Mouse (Mus musculus): ENCODE results near the gene Dcaf11. TPM values are rescaled to one million over a fixed set of nuclear protein-coding genes. Genes with fewer than 3 reads are reported as not detected.

Gene Dcaf11
- 34.1 and 39.6 TPM in 2 replicates for polyA plus RNA-seq (2012; rRNA removed)

DNA sequence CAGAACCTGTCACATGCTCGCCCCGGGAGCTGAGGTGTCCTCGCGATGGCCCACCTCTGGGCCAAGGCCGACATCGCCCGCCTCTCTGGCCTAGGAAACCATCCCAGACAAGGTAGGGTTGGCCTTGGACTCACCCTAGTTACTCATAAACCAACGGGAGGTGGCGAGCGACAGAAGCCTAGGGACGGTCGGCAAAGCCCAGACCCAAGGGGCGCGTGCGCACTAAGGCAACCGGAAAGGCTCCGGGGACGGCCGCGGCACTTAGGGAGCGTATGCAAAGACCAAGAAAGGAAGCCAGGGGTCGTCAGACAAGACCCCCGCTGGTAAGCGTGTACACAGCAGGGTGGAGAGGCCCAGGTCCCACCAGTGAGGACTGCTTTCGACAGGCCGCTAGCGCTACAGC lies at the start of gene Dcaf11:
Gene Dcaf11 (plus strand): TSS at position 208 of the 403 bp plus-strand sequence.

GRCm38 (mm10) chr14:55510125-55510731 lies 49.6 kb upstream of the Dcaf11 start, which contains the start of gene Cpne6:
Gene Cpne6 (plus strand): TSS chr14:55510445.

DNA sequence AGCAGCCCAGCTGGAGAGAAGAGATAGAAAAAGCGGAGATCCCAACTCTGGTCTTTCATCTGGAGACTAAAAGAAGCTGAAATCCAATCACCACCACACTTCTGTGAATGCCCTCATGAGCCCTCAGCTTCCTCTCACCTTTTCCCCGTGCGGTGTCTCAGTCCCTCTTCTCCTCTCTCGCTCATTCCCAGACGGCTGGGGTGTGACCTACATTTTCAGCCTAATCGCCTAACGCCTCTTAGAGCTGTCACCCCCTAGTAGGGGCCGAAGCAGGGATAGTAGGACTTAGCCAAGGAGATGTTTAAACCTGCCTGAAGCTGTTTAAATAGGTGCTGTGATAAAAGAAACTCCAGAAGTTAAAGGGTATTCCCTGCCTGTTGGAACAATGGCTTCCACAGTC lies 35.0 kb upstream of the Dcaf11 start, which contains the start of gene Nrl:
Gene Nrl (minus strand): TSS at position 197 of the 400 bp plus-strand sequence.

DNA sequence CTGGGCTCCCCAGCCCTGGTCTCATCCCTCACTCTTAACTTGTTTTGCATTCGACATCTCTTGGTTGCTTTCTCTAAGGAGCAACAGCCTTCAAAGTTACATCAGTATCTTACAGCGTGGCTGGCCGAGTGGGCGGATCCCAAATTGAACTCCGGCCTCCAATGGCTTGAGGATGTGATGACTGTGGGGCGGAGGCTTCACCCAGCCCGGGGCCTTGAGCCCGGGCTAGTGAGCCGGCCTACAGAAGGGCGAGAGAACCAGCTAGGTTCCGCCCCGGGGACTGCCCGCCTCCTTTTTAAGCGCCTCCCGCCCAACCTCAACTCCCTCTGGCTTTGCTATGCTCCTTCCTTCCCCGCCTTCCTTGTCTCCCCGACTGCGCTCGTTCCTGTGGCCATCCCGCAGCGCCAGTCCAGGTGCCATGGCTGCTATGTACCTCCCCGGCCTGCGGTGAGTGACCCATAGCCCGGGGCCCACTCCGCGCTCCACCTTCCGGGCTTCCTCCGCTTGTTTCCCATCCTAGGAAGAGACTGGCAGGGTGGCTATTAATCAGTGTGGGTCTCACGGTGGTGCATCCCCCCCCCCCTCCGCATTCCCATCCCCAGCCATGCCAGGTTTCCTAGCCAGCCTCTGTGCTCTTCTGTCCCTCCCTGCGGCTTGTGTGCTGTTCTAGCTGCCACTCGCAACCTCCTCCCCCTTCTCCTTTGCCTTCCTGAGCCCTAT lies 19.6 kb upstream of the Dcaf11 start, which contains the start of gene Pck2:
Gene Pck2 (plus strand): TSS at position 200 of the 720 bp plus-strand sequence.

GRCm38 (mm10) chr14:55560202-55561073 lies 632 bp downstream of the Dcaf11 start, which contains the start of gene A730061H03Rik:
Gene A730061H03Rik (minus strand): TSS chr14:55560406.

GRCm38 (mm10) chr14:55575302-55575701 lies 15.5 kb downstream of the Dcaf11 start, which contains the start of gene Fitm1:
Gene Fitm1 (plus strand): TSS chr14:55575617.

GRCm38 (mm10) chr14:55577871-55578667 lies 18.3 kb downstream of the Dcaf11 start, which contains the start of gene Psme1:
Gene Psme1 (plus strand): TSS chr14:55578123.

GRCm38 (mm10) chr14:55584702-55585565 lies 25.1 kb downstream of the Dcaf11 start, which contains the start of gene Emc9:
Gene Emc9 (minus strand): TSS chr14:55585302.

DNA sequence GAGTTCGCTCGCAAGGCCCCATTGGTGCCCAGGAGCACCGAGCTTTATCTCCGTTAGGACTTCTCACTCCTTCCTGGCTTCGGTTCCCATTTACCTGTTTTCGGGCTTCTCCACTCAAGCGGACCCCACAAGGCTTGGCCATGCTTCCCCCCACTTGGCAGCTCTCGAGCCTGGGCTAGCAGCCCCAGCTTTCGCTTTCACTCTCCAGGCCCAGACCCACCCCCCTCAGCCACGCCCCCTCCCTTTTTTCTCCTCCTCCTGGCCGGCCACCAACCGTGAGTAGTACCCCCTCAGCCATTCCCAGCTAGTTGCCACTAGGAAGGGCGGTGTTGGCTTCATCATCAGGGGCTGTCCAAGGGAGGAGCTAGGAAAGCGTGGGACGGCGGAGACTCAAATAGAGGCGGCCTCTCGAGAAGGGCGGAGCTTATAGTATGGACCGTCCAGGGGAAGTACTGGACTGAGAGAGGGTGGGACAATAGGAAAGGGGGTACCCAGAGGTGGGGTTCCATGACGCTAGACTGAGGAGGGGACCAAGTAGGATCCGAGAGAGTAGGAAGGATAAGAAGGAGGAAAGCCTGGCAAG lies 31.0 kb downstream of the Dcaf11 start, which contains the start of gene Psme2:
Gene Psme2 (minus strand): TSS at position 366 of the 583 bp plus-strand sequence.

DNA sequence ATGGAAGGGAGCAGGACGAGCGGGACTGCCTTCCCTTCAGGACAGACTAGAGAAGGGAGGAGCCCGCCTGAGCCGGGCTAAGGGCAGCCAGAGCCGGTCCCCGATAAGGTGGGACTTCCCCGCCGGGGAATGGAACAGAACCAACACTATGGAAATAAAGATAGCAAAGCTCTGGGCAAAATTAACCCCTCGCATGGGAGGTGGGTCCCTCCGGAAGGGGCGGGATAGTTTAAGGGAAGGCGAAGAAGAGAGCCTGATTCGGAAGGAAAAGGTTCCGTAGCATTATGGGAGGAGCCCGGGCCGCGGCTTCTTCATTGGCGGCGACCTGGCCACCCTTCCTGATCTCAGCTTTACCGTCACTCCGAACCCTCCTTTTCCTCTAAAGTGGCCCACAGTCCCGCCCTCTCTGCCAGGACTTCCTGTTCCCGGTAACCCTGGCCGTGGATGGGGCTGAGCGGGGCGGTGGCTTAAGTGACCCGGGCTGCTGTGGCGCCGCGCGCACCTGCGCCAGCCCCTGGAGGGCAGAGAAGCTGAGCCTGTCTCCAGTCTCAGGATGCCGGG lies 31.6 kb downstream of the Dcaf11 start, which contains the start of gene Rnf31:
Gene Rnf31 (plus strand): TSS at position 378 of the 561 bp plus-strand sequence.

GRCm38 (mm10) chr14:55603271-55603632 lies 43.4 kb downstream of the Dcaf11 start, which contains the start of gene Irf9:
Gene Irf9 (plus strand): TSS chr14:55603571.

DNA sequence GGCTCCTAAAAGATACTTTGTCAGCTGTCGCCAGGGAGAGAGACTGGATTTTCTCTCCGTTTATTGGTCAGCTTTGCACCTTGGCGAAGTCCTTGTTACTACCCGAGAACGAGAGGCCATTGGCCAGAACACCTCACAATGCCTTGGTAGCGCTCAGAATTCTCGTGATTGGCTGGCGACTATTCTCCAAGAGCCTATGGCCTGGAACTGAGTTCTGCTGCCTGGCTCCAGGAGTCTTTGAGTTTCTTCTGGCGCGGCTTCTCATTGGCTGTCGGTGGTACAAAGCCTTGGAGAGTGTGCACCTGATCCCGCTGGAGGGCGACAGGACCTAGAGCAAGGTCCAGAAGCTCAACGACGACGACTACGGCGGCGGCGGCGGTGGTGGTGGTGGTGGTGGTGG lies 58.0 kb downstream of the Dcaf11 start, which contains the start of gene Rec8:
Gene Rec8 (plus strand): TSS at position 216 of the 400 bp plus-strand sequence.

Other genes with a start within 250 kb of the Dcaf11 start
- gene Dhrs4, start 81.2 kb upstream of the Dcaf11 start, polyA plus RNA-seq (2012; rRNA removed): 9.0 and 9.5 TPM in 2 replicates
- 0.84 and 1.7 TPM in 2 replicates for gene Carmil3, start 69.4 kb upstream of the Dcaf11 start, polyA plus RNA-seq (2012; rRNA removed)
- gene Cpne6, start 49.6 kb upstream of the Dcaf11 start, polyA plus RNA-seq (2012; rRNA removed): 0.02 and 0.04 TPM in 2 replicates
- not detected in 2 replicates for gene Nrl, start 35.0 kb upstream of the Dcaf11 start, polyA plus RNA-seq (2012; rRNA removed)
- 9.6 and 12.0 TPM in 2 replicates for gene Pck2, start 19.7 kb upstream of the Dcaf11 start, polyA plus RNA-seq (2012; rRNA removed)
- 0.36 and 0.43 TPM in 2 replicates for gene A730061H03Rik, start 400 bp downstream of the Dcaf11 start, polyA plus RNA-seq (2012; rRNA removed)
- 5.4 and 7.6 TPM in 2 replicates for gene Fitm1, start 15.6 kb downstream of the Dcaf11 start, polyA plus RNA-seq (2012; rRNA removed)
- gene Psme1, start 18.1 kb downstream of the Dcaf11 start, polyA plus RNA-seq (2012; rRNA removed): 18.6 and 20.4 TPM in 2 replicates
- 8.2 and 12.0 TPM in 2 replicates for gene Emc9, start 25.3 kb downstream of the Dcaf11 start, polyA plus RNA-seq (2012; rRNA removed)
- gene Psme2, start 31.1 kb downstream of the Dcaf11 start, polyA plus RNA-seq (2012; rRNA removed): 20.5 and 26.3 TPM in 2 replicates
- 14.6 and 15.8 TPM in 2 replicates for gene Rnf31, start 31.7 kb downstream of the Dcaf11 start, polyA plus RNA-seq (2012; rRNA removed)
- gene Irf9, start 43.6 kb downstream of the Dcaf11 start, polyA plus RNA-seq (2012; rRNA removed): 20.0 and 20.2 TPM in 2 replicates
- 4.1 and 5.4 TPM in 2 replicates for gene Rec8, start 58.0 kb downstream of the Dcaf11 start, polyA plus RNA-seq (2012; rRNA removed)
- gene Ipo4, start 76.0 kb downstream of the Dcaf11 start, polyA plus RNA-seq (2012; rRNA removed): 31.9 and 34.9 TPM in 2 replicates
- gene Gm49378, start 77.9 kb downstream of the Dcaf11 start, polyA plus RNA-seq (2012; rRNA removed): 8.5 and 8.6 TPM in 2 replicates
- 55.0 and 58.0 TPM in 2 replicates for gene Tm9sf1, start 83.8 kb downstream of the Dcaf11 start, polyA plus RNA-seq (2012; rRNA removed)
- 0.38 and 0.49 TPM in 2 replicates for gene Tssk4, start 90.2 kb downstream of the Dcaf11 start, polyA plus RNA-seq (2012; rRNA removed)
- gene Mdp1, start 100.5 kb downstream of the Dcaf11 start, polyA plus RNA-seq (2012; rRNA removed): 6.8 and 7.4 TPM in 2 replicates
- gene Gmpr2, start 111.9 kb downstream of the Dcaf11 start, polyA plus RNA-seq (2012; rRNA removed): 3.7 and 4.7 TPM in 2 replicates
- gene Nedd8, start 112.1 kb downstream of the Dcaf11 start, polyA plus RNA-seq (2012; rRNA removed): 167 and 187 TPM in 2 replicates
- 3.1 and 4.4 TPM in 2 replicates for gene Tinf2, start 121.8 kb downstream of the Dcaf11 start, polyA plus RNA-seq (2012; rRNA removed)
- gene Tgm1, start 153.9 kb downstream of the Dcaf11 start, polyA plus RNA-seq (2012; rRNA removed): 29.4 and 45.8 TPM in 2 replicates
- gene Rabggta, start 162.3 kb downstream of the Dcaf11 start, polyA plus RNA-seq (2012; rRNA removed): 24.3 and 27.3 TPM in 2 replicates
- gene Dhrs1, start 185.7 kb downstream of the Dcaf11 start, polyA plus RNA-seq (2012; rRNA removed): 50.3 and 51.5 TPM in 2 replicates
- gene Nop9, start 185.7 kb downstream of the Dcaf11 start, polyA plus RNA-seq (2012; rRNA removed): 5.8 and 6.9 TPM in 2 replicates
- 16.4 and 17.4 TPM in 2 replicates for gene Cideb, start 198.5 kb downstream of the Dcaf11 start, polyA plus RNA-seq (2012; rRNA removed)
- 5.8 and 10.2 TPM in 2 replicates for gene Ltb4r2, start 201.4 kb downstream of the Dcaf11 start, polyA plus RNA-seq (2012; rRNA removed)
- 5.6 and 10.4 TPM in 2 replicates for gene Ltb4r1, start 206.0 kb downstream of the Dcaf11 start, polyA plus RNA-seq (2012; rRNA removed)
- 8.0 and 9.3 TPM in 2 replicates for gene Adcy4, start 224.1 kb downstream of the Dcaf11 start, polyA plus RNA-seq (2012; rRNA removed)
- 16.6 and 17.9 TPM in 2 replicates for gene Ripk3, start 228.9 kb downstream of the Dcaf11 start, polyA plus RNA-seq (2012; rRNA removed)

Data from stomach, adult 2 months (tissue).